Mouse (Mus musculus): ENCODE data around the gene Tekt2. TPM values are rescaled to one million over a fixed set of nuclear protein-coding genes. Genes with fewer than 3 reads are reported as not detected.
A peak's percentile ranks its signal among the peaks of the same experiment; 100 is the strongest.

The Tekt2 gene
- polyA plus RNA-seq, 1 experiment from 2014 or later, result 5.6 TPM

- Histone ChIP-seq H3K27me3 (replicated peaks; ENCODE audit: control insufficient read depth, insufficient read depth, low read length) (no peaks in the 10 kb centered on the region), H3K9me3 (ENCODE audit: control insufficient read depth, low read length) (0 out of 2 replicates have a peak, but pooled peaks cover 7% of the 10 kb centered on the region), H3K4me1 (ENCODE audit: control insufficient read depth, insufficient read depth, low read length) (no peaks in the 10 kb centered on the region), H3K36me3 (ENCODE audit: control insufficient read depth, insufficient read depth, low read length) (no peaks in the 10 kb centered on the region; the same call in 1 of the 2 replicates), H3K4me2 (ENCODE audit: low read depth, low read length) (no peak overlapping the region), H3K9ac (ENCODE audit: low read depth, low read length) (no peak overlapping the region), H3K4me3 (ENCODE audit: low read length) (no peak overlapping the region), H3K27ac (ENCODE audit: low read length) (no peak overlapping the region)
- ATAC-seq, result no peak
- WGBS, result 78% methylated on average over 7 of the region's 7 CpGs
These were observed 15.1 kb downstream of the Tekt2 start for GRCm38 (mm10) chr4:126310344-126310743.

DNA sequence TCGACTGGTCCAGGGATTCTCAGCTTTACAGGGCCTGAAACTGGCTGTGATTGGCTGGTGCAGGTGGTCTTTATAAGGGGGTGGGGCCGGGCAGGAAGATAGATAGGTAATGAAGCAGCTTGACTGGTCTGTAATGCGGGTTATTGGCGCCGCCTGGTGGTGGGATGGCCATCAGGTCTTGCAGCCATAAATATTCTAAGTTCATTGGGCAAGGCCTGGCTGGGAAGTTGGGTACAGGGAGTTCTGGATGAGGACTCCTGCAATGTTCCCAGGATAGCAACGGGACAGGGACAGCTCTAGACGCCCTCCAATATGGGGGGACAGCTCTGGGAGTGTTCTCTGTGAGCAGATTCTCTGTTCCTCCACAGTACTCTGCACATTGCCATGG, 15.6 kb downstream of the Tekt2 start:
- Histone ChIP-seq H3K36me3 (ENCODE audit: control insufficient read depth, insufficient read depth, low read length) (no peaks in the 10 kb centered on the region; the same call in 1 of the 2 replicates), H3K4me2 (ENCODE audit: low read depth, low read length) (peak overlapping the region; percentile 45), H3K4me1 (ENCODE audit: control insufficient read depth, insufficient read depth, low read length) (no peaks in the 10 kb centered on the region), H3K4me3 (ENCODE audit: low read length) (0 out of 2 replicates have a peak overlapping the region, but pooled peaks have one; percentile 0), H3K27me3 (replicated peaks; ENCODE audit: control insufficient read depth, insufficient read depth, low read length) (no peaks in the 10 kb centered on the region), H3K9me3 (ENCODE audit: control insufficient read depth, low read length) (0 out of 2 replicates have a peak, but pooled peaks cover 7% of the 10 kb centered on the region), H3K9ac (ENCODE audit: low read depth, low read length) (no peak overlapping the region), H3K27ac (ENCODE audit: low read length) (no peak overlapping the region)
- WGBS, result 2% methylated on average over 7 of the region's 7 CpGs
- ATAC-seq, result peak; percentile 75

DNA sequence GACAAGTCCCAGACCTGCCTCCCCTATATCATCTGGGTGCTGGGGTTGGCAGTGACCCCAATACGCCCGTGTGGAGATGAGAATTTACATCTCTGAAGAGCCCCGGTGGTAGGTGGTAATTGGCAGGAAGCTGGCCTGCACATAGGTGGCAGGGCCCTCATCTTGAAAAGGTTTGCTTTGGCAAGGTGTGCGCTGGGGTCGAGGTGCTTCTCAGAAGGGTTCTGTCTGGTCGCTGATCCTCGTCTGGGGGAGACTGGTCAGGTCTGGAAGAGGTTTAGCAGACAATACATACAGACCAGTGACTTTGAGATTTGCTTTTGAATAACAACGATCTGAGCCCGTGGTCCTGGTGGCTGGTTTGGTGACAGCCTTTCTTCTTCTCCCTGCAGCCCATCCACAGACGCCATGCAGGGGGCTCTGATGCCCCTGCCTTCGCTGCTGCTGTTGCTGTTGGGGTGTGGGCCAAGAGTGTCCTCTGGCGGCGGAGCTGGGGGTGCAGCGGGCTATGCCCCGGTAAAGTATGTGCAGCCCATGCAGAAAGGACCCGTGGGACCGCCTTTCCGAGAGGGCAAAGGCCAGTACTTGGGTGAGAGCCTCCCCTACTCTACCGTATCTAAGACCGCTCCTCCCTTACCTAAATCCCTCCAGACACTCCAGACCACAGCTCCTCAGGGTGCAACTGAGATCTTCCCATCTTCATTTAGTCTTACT, 16.1 kb downstream of the Tekt2 start:
- H3K4me2 ChIP-seq (ENCODE audit: low read depth, low read length), result peak overlapping the region; percentile 45
- H3K36me3 ChIP-seq (ENCODE audit: control insufficient read depth, insufficient read depth, low read length), result no peaks in the 10 kb centered on the region; the same call in 1 of the 2 replicates
- no peak overlapping the region for H3K27ac ChIP-seq (ENCODE audit: low read length)
- no peak overlapping the region for H3K9ac ChIP-seq (ENCODE audit: low read depth, low read length)
- 19% methylated on average over 20 of the region's 20 CpGs for WGBS
- H3K27me3 ChIP-seq (replicated peaks; ENCODE audit: control insufficient read depth, insufficient read depth, low read length), result no peaks in the 10 kb centered on the region
- peak; percentile 63; the same call in 1 of the 2 replicates for ATAC-seq
- no peaks in the 10 kb centered on the region for H3K4me1 ChIP-seq (ENCODE audit: control insufficient read depth, insufficient read depth, low read length)
- 0 out of 2 replicates have a peak overlapping the region, but pooled peaks have one; percentile 0 for H3K4me3 ChIP-seq (ENCODE audit: low read length)
- 0 out of 2 replicates have a peak, but pooled peaks cover 7% of the 10 kb centered on the region for H3K9me3 ChIP-seq (ENCODE audit: control insufficient read depth, low read length)

- H3K4me2 ChIP-seq (ENCODE audit: low read depth, low read length), result no peak overlapping the region
- H3K27ac ChIP-seq (ENCODE audit: low read length), result no peak overlapping the region
- no peaks in the 10 kb centered on the region for H3K4me1 ChIP-seq (ENCODE audit: control insufficient read depth, insufficient read depth, low read length)
- no peak overlapping the region for H3K9ac ChIP-seq (ENCODE audit: low read depth, low read length)
- H3K27me3 ChIP-seq (replicated peaks; ENCODE audit: control insufficient read depth, insufficient read depth, low read length), result peaks cover 14% of the 10 kb centered on the region
- no peak overlapping the region for H3K4me3 ChIP-seq (ENCODE audit: low read length)
- no peak for ATAC-seq
- 0 out of 2 replicates have a peak, but pooled peaks cover 7% of the 10 kb centered on the region for H3K9me3 ChIP-seq (ENCODE audit: control insufficient read depth, low read length)
- H3K36me3 ChIP-seq (ENCODE audit: control insufficient read depth, insufficient read depth, low read length), result no peaks in the 10 kb centered on the region
- 28% methylated on average over 2 of the region's 2 CpGs for WGBS
These were observed 18.7 kb downstream of the Tekt2 start for GRCm38 (mm10) chr4:126306827-126307226.

- 89% methylated on average over 6 of the region's 6 CpGs for WGBS
- Histone ChIP-seq H3K36me3 (ENCODE audit: control insufficient read depth, insufficient read depth, low read length) (no peaks in the 10 kb centered on the region), H3K4me2 (ENCODE audit: low read depth, low read length) (no peak overlapping the region), H3K27me3 (replicated peaks; ENCODE audit: control insufficient read depth, insufficient read depth, low read length) (peaks cover 21% of the 10 kb centered on the region), H3K9me3 (ENCODE audit: control insufficient read depth, low read length) (0 out of 2 replicates have a peak, but pooled peaks cover 7% of the 10 kb centered on the region), H3K4me1 (ENCODE audit: control insufficient read depth, insufficient read depth, low read length) (peaks cover 5% of the 10 kb centered on the region), H3K4me3 (ENCODE audit: low read length) (no peak overlapping the region), H3K9ac (ENCODE audit: low read depth, low read length) (no peak overlapping the region), H3K27ac (ENCODE audit: low read length) (no peak overlapping the region)
- no peak for ATAC-seq
These were observed 19.4 kb downstream of the Tekt2 start for GRCm38 (mm10) chr4:126306058-126306457.

- Histone ChIP-seq H3K9me3 (ENCODE audit: control insufficient read depth, low read length) (0 out of 2 replicates have a peak, but pooled peaks cover 7% of the 10 kb centered on the region), H3K4me3 (ENCODE audit: low read length) (no peak overlapping the region), H3K4me2 (ENCODE audit: low read depth, low read length) (no peak overlapping the region), H3K36me3 (ENCODE audit: control insufficient read depth, insufficient read depth, low read length) (no peaks in the 10 kb centered on the region), H3K4me1 (ENCODE audit: control insufficient read depth, insufficient read depth, low read length) (peaks cover 11% of the 10 kb centered on the region), H3K27ac (ENCODE audit: low read length) (no peak overlapping the region), H3K9ac (ENCODE audit: low read depth, low read length) (no peak overlapping the region), H3K27me3 (replicated peaks; ENCODE audit: control insufficient read depth, insufficient read depth, low read length) (peaks cover 27% of the 10 kb centered on the region)
- 96% methylated on average over 1 of the region's 1 CpGs for WGBS
- ATAC-seq, result no peak
These were observed 20.1 kb downstream of the Tekt2 start for GRCm38 (mm10) chr4:126305428-126305827.

DNA sequence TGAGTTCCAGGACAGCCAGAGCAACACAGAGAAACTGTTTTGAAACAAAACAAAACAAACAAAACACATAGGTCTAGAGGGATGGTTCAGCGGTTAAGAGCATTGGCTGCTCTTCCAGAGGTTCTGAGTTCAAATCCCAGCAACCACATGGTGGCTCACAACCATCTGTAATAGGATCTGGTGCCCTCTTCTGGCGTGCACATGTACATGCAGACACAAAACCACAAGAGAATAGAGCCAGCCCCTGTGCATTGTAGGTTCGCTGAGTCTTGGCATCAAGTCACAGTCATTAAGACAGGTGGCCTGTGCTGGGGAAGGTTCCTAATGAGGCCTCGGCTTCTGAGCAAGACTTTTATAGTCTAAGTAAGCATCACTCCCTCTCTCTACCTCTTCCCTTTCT, 21.6 kb downstream of the Tekt2 start:
- 70% methylated on average over 4 of the region's 4 CpGs for WGBS
- no peaks in the 10 kb centered on the region for H3K36me3 ChIP-seq (ENCODE audit: control insufficient read depth, insufficient read depth, low read length)
- H3K27ac ChIP-seq (ENCODE audit: low read length), result no peak overlapping the region
- H3K9ac ChIP-seq (ENCODE audit: low read depth, low read length), result no peak overlapping the region
- H3K27me3 ChIP-seq (replicated peaks; ENCODE audit: control insufficient read depth, insufficient read depth, low read length), result peaks cover 34% of the 10 kb centered on the region
- no peak for ATAC-seq
- H3K4me1 ChIP-seq (ENCODE audit: control insufficient read depth, insufficient read depth, low read length), result peaks cover 15% of the 10 kb centered on the region
- no peak overlapping the region for H3K4me3 ChIP-seq (ENCODE audit: low read length)
- H3K4me2 ChIP-seq (ENCODE audit: low read depth, low read length), result no peak overlapping the region
- 0 out of 2 replicates have a peak, but pooled peaks cover 7% of the 10 kb centered on the region for H3K9me3 ChIP-seq (ENCODE audit: control insufficient read depth, low read length)

GRCm38 (mm10) chr4:126301584-126302309, 23.7 kb downstream of the Tekt2 start:
- H3K4me3 ChIP-seq (ENCODE audit: low read length), result peak overlapping the region; percentile 46
- no peaks in the 10 kb centered on the region for H3K36me3 ChIP-seq (ENCODE audit: control insufficient read depth, insufficient read depth, low read length)
- H3K9ac ChIP-seq (ENCODE audit: low read depth, low read length), result peak overlapping the region; percentile 56
- 13% methylated on average over 27 of the region's 27 CpGs for WGBS
- H3K27me3 ChIP-seq (replicated peaks; ENCODE audit: control insufficient read depth, insufficient read depth, low read length), result peaks cover 34% of the 10 kb centered on the region
- no peak overlapping the region for H3K27ac ChIP-seq (ENCODE audit: low read length)
- ATAC-seq, result no peak
- H3K4me2 ChIP-seq (ENCODE audit: low read depth, low read length), result peak overlapping the region; percentile 80
- H3K9me3 ChIP-seq (ENCODE audit: control insufficient read depth, low read length), result 0 out of 2 replicates have a peak, but pooled peaks cover 7% of the 10 kb centered on the region
- peaks cover 22% of the 10 kb centered on the region for H3K4me1 ChIP-seq (ENCODE audit: control insufficient read depth, insufficient read depth, low read length)

- Histone ChIP-seq H3K4me3 (ENCODE audit: low read length) (peak overlapping the region; percentile 46), H3K9ac (ENCODE audit: low read depth, low read length) (peak overlapping the region; percentile 56), H3K4me1 (ENCODE audit: control insufficient read depth, insufficient read depth, low read length) (peaks cover 27% of the 10 kb centered on the region), H3K27ac (ENCODE audit: low read length) (no peak overlapping the region), H3K4me2 (ENCODE audit: low read depth, low read length) (peak overlapping the region; percentile 80), H3K36me3 (ENCODE audit: control insufficient read depth, insufficient read depth, low read length) (no peaks in the 10 kb centered on the region), H3K27me3 (replicated peaks; ENCODE audit: control insufficient read depth, insufficient read depth, low read length) (peaks cover 34% of the 10 kb centered on the region), H3K9me3 (ENCODE audit: control insufficient read depth, low read length) (0 out of 2 replicates have a peak, but pooled peaks cover 5% of the 10 kb centered on the region)
- ATAC-seq, result peak; percentile 30
- WGBS, result under 1% methylated on average over 48 of the region's 50 CpGs
These were observed 24.4 kb downstream of the Tekt2 start for GRCm38 (mm10) chr4:126300916-126301583.

All from intestine, embryonic 16.5 days (tissue).